Mouse (Mus musculus): ENCODE measurements around the gene Bcl10.

DNA sequence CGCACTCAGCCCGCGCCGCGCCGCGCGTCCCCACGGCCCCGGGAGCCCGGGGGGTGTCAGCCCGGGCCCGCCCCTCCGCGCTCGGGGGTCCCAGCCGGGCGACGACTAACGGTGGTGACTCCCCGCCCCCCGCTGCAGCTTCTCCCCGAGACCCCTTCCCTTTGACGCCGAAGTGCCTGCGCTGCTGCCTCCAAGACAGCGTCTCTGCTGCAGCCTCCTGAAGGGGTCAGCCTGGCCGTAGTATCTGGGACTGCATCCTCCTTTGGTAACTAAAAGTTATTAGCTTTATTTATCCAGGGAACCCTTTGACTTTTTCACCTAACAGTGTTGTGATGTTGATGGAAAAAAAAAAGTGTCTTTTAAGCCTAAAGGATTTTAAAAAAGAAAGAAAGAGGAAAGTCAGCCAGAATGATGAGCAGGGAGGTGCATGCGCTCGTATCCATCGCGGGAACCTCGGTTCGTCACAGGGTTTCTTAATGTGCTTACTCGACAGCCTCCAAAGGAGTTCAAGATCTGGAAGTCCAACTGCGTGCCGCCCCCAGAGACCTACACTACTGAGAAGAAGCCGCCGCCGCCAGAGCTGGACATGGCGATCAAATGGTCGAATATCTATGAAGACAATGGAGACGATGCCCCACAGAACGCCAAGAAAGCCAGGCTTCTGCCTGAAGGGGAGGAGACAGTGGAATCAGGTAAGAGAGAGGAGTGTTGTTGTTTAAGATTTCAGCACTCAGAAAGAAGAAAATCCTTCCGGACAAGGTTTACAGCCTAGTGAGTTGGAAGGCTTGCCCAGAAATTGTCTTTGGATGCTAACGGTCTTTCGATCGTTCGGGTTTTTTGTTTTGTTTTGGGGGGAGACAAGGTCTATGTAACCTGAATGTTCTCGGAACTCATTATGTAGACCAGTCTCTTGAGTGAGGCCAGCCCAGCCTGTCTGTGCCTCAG lies 16.1 kb downstream of the Bcl10 start:
- TF ChIP-seq POLR2A (IDR thresholded peaks at IDR 0.05; ENCODE audit: borderline replicate concordance, extremely low read depth, low read depth, low read length) (no peak), CTCF (IDR thresholded peaks at IDR 0.05; ENCODE audit: insufficient read depth, low read length) (no peak)

Data from lung, adult 2 months (tissue).